28 mouse cellular contexts compared by ENCODE assay signal in the genomic region with DNA sequence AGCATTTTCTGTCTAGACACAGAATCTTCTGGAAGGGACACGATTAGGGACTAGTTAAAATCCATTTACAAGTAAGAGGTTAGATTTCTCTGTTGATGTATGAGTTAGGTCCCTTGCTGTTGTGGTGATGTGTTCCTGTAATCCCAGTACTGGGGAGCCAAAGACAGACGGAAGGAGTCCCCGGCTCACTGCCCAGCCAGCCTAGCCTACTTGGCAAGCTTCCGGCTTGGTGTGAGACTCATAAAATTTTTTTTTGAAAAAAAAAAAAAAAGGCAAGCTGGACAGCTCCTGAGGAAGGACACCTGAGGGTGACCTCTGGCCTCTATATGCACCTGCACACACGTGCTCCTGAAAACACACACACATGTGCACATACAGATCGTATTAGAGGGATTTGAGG.
A peak's percentile ranks its signal among the peaks of the same experiment; 100 is the strongest.
DNase-seq lines count a peak whose midpoint lies in the region; ATAC-seq lines count a peak whose summit lies in the region.
"Had no signal": no experiment of that assay in that cellular context is flagged by ENCODE, and none has a peak within 500 bp of the region (broad histone marks: within the 10 kb centered on the region; RNA-seq: fewer than 3 reads in every experiment).

No protein-coding gene starts in this region.

- DNase-seq in retina, adult 2 months (ENCODE audit: low read depth, low spot score), result peak; percentile 57
- no peak for DNase-seq in retina, embryonic 14.5 days (ENCODE audit: low spot score)
- DNase-seq in cerebellum, adult 8-10 months, result peak; percentile 28
- peak; percentile 64 to 80 for DNase-seq in cerebellum, postnatal 25 days
- no peak for DNase-seq in gastrocnemius, postnatal 4 days (ENCODE audit: low spot score in 2 of 2)
- DNase-seq in forebrain, embryonic 11.5 days (ENCODE audit: low spot score), result no peak
- no peak for DNase-seq in frontal cortex, postnatal 25 days (ENCODE audit: low spot score in 2 of 2)
- DNase-seq: adrenal gland, postnatal 36 days; B cell, adult 2 months; embryo, embryonic 11 days; gastrocnemius, adult 2 months; gastrocnemius, postnatal 36 days; heart, adult 2 months; heart, postnatal 10 days; kidney, adult 11 months; lung, embryonic 14.5 days; right cerebral cortex, postnatal 14 days had no signal

- H3K27me3 ChIP-seq in forebrain, embryonic 11.5 days (ENCODE audit: control insufficient read depth, insufficient read depth, low read length), result no peaks in the 10 kb centered on the region
- H3K27me3 ChIP-seq: embryonic facial prominence, embryonic 12.5 days; forebrain, embryonic 15.5 days; heart, embryonic 13.5 days; kidney, embryonic 15.5 days; limb, embryonic 12.5 days; liver, embryonic 15.5 days had no signal

- H3K4me2 ChIP-seq in forebrain, embryonic 11.5 days (ENCODE audit: low read depth, low read length, severe bottlenecking), result no peak overlapping the region
- H3K4me2 ChIP-seq: embryonic facial prominence, embryonic 12.5 days; forebrain, embryonic 15.5 days; heart, embryonic 13.5 days; hindbrain, embryonic 14.5 days; kidney, embryonic 15.5 days; limb, embryonic 12.5 days; liver, embryonic 15.5 days; lung, embryonic 14.5 days; midbrain, embryonic 11.5 days had no signal

- H3K9ac ChIP-seq in forebrain, embryonic 11.5 days (ENCODE audit: low read length), result no peak overlapping the region
- H3K9ac ChIP-seq: embryonic facial prominence, embryonic 12.5 days; forebrain, embryonic 15.5 days; heart, embryonic 13.5 days; hindbrain, embryonic 14.5 days; kidney, embryonic 15.5 days; limb, embryonic 12.5 days; liver, embryonic 15.5 days; lung, embryonic 14.5 days had no signal

- no peaks in the 10 kb centered on the region for H3K9me3 ChIP-seq in forebrain, embryonic 11.5 days (ENCODE audit: control insufficient read depth, low read length)
- H3K9me3 ChIP-seq: embryonic facial prominence, embryonic 12.5 days; forebrain, embryonic 15.5 days; G1E; heart, embryonic 13.5 days; kidney, embryonic 15.5 days; liver, embryonic 15.5 days had no signal

- H3K4me3 ChIP-seq in forebrain, embryonic 11.5 days (ENCODE audit: low read depth, low read length), result no peak overlapping the region
- H3K4me3 ChIP-seq: embryonic facial prominence, embryonic 12.5 days; forebrain, embryonic 15.5 days; gastrocnemius, adult 2 months; heart, adult 2 months; heart, embryonic 13.5 days; kidney, embryonic 15.5 days; left cerebral cortex, adult 2 months; limb, embryonic 12.5 days; liver, embryonic 15.5 days had no signal

- H3K36me3 ChIP-seq in forebrain, embryonic 11.5 days (ENCODE audit: control insufficient read depth, insufficient read depth, low read length), result no peaks in the 10 kb centered on the region
- H3K36me3 ChIP-seq: embryonic facial prominence, embryonic 12.5 days; forebrain, embryonic 15.5 days; G1E; heart, embryonic 13.5 days; kidney, embryonic 15.5 days; limb, embryonic 12.5 days; liver, embryonic 15.5 days had no signal

- no peak overlapping the region for H3K27ac ChIP-seq in forebrain, embryonic 11.5 days (ENCODE audit: low read depth, low read length)
- H3K27ac ChIP-seq: embryonic facial prominence, embryonic 12.5 days; forebrain, embryonic 15.5 days; gastrocnemius, adult 2 months; heart, adult 2 months; heart, embryonic 13.5 days; hindbrain, embryonic 14.5 days; kidney, embryonic 15.5 days; left cerebral cortex, adult 2 months; limb, embryonic 12.5 days; liver, embryonic 15.5 days had no signal

- H3K4me1 ChIP-seq in forebrain, embryonic 11.5 days (replicated peaks; ENCODE audit: control insufficient read depth, insufficient read depth, low read length), result no peaks in the 10 kb centered on the region
- H3K4me1 ChIP-seq: embryonic facial prominence, embryonic 12.5 days; forebrain, embryonic 15.5 days; heart, embryonic 13.5 days; kidney, embryonic 15.5 days; liver, embryonic 15.5 days had no signal

- ATAC-seq in forebrain, embryonic 11.5 days (replicated peaks; ENCODE audit: low FRiP score), result no peak
- ATAC-seq: forebrain, embryonic 15.5 days; midbrain, embryonic 16.5 days had no signal

- WGBS in forebrain, embryonic 11.5 days, result 82% methylated on average over 6 of the region's 6 CpGs

Comparison
In these comparisons a context has a peak if more than half of its experiments do, and no peak if none do; other contexts are left out.
1. DNase-seq: peak in retina, adult 2 months (single experiment), cerebellum, adult 8-10 months (single experiment) and cerebellum, postnatal 25 days (2 of 2); none in retina, embryonic 14.5 days (single experiment), gastrocnemius, postnatal 4 days (0 of 2), forebrain, embryonic 11.5 days (single experiment) and frontal cortex, postnatal 25 days (0 of 2).